Mouse (Mus musculus) lung, postnatal 0 days (tissue): Measurements from ENCODE around the gene Hoxd4.

Experiments
- CTCF ChIP-seq: IDR thresholded peaks from 2 replicates; pipeline ENCODE4 v1.5.1; 2016; ENCODE audit warnings: antibody characterized with exemption, mild to moderate bottlenecking
- EP300 ChIP-seq: IDR thresholded peaks from 2 replicates; pipeline ENCODE4 v1.6.1; 2016; ENCODE audit warnings: antibody characterized with exemption, mild to moderate bottlenecking, control low read depth

- TF ChIP-seq EP300: no peak
- TF ChIP-seq CTCF: no peak
Measured at GRCm38 (mm10) chr2:74709465-74710419, 2.0 kb upstream of the Hoxd4 start.
